Mouse (Mus musculus) MEL-GATA-1-ER (cell line): Measurements from ENCODE around the gene Gm49601.

Experiments
- DNase-seq: peaks from one replicate; pipeline ENCODE4 v3.0.0-alpha.2; 2012; ENCODE audit warnings: low read depth; ENCODE audit errors: extremely low read depth

Gm49601 gene

DNA sequence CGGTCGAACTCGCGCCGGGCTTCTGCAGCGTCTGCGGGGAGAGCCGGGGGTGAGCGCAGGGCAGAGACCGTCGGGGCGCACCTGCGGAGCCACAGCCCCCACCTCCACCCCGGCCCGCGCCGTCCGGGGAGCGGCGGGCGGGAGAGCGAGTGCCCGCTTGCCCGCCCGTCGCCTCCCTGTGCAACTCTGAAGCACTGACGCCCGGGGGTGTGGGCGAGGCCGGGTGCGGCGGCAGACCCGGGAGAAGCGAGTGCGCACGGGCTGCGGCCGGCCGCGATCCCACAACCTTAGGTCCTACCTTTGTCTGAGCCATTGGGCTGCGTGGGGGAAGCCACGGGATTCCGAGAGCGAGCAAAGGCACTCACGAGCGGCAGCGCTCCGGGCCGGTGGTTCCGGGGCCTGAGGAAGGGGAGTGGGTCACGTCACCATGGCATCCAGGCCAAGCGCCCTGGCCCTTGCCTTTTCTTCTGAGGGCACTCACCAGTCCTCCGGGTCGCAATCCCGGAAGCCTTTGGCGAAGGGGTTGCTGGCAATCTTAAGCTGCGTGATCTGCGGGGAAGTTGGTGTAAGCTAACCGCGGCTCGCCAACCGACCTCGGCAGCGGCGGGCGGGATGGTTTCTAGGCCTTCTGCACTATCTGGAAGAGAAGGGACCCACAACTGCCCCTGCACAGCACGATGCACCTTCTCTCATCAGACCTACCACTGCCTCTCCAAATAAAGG lies 43.6 kb downstream of the Gm49601 start:
- DNase-seq, result no peak

DNA sequence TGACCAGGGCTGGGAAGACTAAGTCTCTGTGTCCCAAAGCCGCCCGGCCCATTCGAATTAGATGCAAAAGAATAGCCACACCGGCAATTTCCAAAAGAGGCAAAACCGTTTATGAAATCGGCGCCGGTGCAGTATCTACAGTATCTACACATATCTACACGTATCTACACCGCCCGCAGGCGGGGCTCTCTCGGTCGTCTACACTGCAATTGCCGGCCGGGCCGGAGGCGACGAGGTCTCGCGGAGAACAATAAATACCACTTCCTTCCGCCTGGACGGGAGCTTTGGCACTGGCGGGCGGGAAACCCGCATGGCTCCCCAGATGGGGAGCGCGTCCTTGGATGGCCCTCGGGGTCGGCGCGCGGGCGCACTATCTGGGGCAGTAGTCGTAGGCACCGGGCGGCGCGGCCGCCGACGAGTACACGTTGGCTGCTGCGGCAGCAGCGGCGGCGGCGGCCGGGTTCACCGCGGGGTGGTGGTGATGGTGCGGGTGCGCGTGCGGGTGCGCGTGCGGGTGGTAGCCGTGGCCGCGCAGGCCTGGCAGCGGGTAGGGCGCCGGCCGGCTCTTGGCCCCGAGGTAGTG lies 44.5 kb downstream of the Gm49601 start:
- DNase-seq, result no peak

DNA sequence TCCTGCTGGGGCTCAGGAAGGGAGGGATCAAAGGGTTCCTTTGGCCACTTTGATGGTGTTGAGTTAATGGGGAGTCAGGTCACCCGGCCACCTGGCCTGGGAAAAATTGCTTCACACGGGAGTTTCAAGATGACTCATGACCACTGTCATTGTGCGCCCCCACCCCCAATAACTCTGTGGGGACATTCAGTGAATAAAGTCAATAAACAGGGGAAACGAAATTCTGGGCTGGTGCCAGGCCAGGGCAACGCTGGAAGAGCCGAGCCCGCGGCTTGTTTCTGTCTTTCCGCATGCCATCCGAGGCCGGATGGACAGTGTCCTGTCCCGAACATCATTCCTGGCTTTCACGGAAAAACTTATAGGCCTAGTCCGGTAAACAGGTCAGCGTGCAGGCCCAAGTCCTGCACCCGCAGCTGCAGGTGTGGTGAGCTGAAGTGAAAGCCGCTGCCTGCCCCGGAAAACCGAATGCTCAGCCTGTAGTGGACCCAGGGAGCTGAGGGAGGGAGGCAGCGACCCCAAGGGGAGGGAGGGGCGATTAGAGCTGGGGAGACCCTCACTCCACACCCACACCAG lies 45.1 kb downstream of the Gm49601 start:
- DNase-seq, result no peak

DNA sequence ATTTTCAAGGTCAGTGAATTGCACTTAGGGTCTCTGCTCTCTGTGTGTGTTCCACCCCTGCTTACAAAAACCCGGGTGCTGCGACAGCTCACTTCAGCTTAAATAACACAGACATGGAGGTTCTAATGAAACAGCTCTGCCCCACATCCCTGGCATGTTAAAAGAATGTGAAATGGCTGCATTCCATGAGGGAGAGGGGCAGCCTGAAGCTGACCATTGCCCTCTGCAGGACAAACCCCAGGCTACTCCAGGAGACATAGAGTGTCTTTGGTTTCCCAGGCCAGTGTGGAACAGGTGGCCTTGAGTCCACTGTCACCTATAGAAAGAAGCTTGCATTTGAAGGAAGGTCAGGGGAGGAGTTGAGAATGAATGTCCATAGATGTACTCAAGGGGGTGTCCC lies 45.8 kb downstream of the Gm49601 start:
- DNase-seq, result no peak

DNA sequence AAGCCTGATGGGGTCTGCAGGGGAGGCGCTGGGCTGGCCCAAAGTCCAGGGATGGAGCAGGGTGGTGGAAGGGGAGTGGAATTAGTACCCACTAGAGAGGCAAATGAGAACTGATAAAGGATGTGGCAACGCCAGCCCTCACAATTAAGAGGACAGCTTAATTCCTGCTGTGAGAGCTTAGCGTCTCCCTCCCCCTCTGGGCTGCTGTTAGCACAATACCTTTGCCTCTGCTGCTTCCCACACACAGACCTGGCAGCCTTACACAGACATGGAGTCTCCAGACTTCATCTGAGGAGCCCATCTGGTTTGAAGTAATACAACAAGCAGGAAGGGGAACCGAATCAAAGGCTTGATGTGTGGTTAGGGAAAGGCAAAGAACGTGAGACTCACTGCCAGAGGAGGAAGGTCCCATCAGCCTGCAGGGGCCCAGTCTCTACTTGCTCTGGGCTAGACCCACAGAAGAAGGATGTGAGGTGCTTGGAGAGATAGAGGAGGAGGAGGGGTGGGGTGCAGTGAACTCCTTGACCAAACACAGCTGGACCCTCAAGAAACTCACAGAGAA lies 48.5 kb downstream of the Gm49601 start:
- peak; percentile 21 for DNase-seq

DNA sequence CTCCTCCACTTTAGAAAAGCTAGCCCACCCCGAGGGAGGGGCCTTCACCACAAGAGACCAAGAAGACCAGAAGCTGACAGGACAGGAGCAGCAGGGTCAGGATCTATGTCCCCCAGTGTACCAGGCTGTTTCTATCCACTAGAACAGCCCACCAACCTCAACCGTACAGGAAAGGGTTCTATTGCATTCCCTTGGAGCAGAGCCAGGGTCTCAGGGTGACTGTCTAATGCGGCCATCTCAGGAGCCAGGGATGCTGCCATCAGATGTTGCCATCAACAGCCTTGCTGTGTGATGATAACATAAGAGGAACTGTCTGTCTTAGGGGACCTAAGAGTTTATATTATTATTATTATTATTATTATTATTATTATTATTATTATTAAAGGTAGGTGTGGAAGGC lies 49.2 kb downstream of the Gm49601 start:
- peak; percentile 7 for DNase-seq

DNA sequence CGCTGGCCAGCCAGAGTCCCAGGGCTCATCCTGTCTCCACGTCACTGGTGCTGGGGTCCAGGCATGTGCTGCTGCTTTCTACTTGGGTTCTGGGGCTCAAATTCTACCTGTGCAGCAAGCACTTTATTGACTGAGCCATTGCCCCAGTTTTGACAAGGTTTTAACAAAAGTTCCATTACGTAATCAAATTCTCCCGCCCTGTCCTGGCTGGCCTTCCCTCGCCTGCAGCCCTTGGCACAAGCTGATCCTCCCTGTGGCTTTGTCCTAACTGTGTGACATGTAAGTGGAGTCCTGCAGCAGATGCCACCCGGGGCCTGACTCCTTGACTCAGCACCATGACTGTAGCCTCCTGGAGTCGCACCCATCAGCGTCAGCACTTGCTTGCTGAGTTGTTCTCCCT lies 52.0 kb downstream of the Gm49601 start:
- DNase-seq, result no peak
